Mouse (Mus musculus) olfactory bulb, adult 2 months (tissue): ENCODE results near the gene Rab8b. TPM values are rescaled to one million over a fixed set of nuclear protein-coding genes. Genes with fewer than 3 reads are reported as not detected.
"Not testable (repeated sequence)": the region's sequence is repeated elsewhere in the genome, so short reads cannot be mapped to it uniquely, and the experiment has no call there.

Experiments
- H3K27ac ChIP-seq: fragments of 200-500 bp; 2 replicates; pipeline ENCODE4 v1.5.1; 2012; ENCODE audit warnings: low read depth, low read length; ENCODE audit not compliant: insufficient read depth
- H3K4me1 ChIP-seq: fragments of 200-500 bp; 2 replicates; pipeline ENCODE4 v1.6.1; 2012; ENCODE audit warnings: low read length; ENCODE audit not compliant: control insufficient read depth, insufficient read depth
- H3K4me3 ChIP-seq: fragments of 200-500 bp; 2 replicates; pipeline ENCODE4 v1.5.1; 2012; ENCODE audit warnings: mild to moderate bottlenecking, low read depth, low read length, moderate library complexity; ENCODE audit not compliant: insufficient read depth
- CTCF ChIP-seq: fragments of 200-500 bp; IDR thresholded peaks from 2 replicates; pipeline ENCODE4 v1.5.1; 2012; ENCODE audit warnings: low read depth, mild to moderate bottlenecking, low read length, moderate library complexity; ENCODE audit not compliant: insufficient read depth
- POLR2A ChIP-seq: fragments of 200-500 bp; IDR thresholded peaks from 2 replicates; pipeline ENCODE4 v1.6.1; 2012; ENCODE audit warnings: mild to moderate bottlenecking, low read depth, low read length, moderate library complexity; ENCODE audit not compliant: insufficient read depth
- WGBS: fragments of 180-500 bp; shearing (Covaris S2); methylation state at CpG from one replicate; pipeline ENCODE4 v1.1.7; 2018; 5-methylcytosine and 5-hydroxymethylcytosine counted together
- polyA plus RNA-seq: library from polyadenylated mRNA; stranded (reverse); fragments of >200 nt; gene quantifications from 2 replicates; pipeline ENCODE4 v1.2.4, GENCODE M21; 2012; ENCODE audit warnings: low replicate concordance; ENCODE audit not compliant: missing spikeins, insufficient read depth, insufficient read length

Gene Rab8b
- polyA plus RNA-seq, 1 experiment = not detected

- 97% methylated on average over 5 of the region's 5 CpGs for WGBS
- Histone ChIP-seq H3K4me1 (no peaks in the 10 kb centered on the region), H3K4me3 (no peak overlapping the region), H3K27ac (no peak overlapping the region)
- TF ChIP-seq POLR2A (no peak), CTCF (no peak)
These were observed 72.7 kb downstream of the Rab8b start for GRCm38 (mm10) chr9:66846822-66847221.

- H3K27ac ChIP-seq = no peak overlapping the region
- TF ChIP-seq POLR2A = no peak; the same call in 1 of the 2 replicates
- TF ChIP-seq CTCF = no peak
- H3K4me3 ChIP-seq = peak overlapping the region; percentile 92
- peaks cover 11% of the 10 kb centered on the region for H3K4me1 ChIP-seq
- WGBS = under 1% methylated on average over 24 of the region's 24 CpGs
These were observed 84.4 kb downstream of the Rab8b start for GRCm38 (mm10) chr9:66835097-66835480.

GRCm38 (mm10) chr9:66834318-66835096 is 85.0 kb downstream of the Rab8b start, which contains the start of gene Aph1c:
Aph1c (minus strand) TSS chr9:66834726.
- WGBS = under 1% methylated on average over 58 of the region's 58 CpGs

GRCm38 (mm10) chr9:66833851-66834250 is 85.6 kb downstream of the Rab8b start:
- TF ChIP-seq POLR2A = no peak
- no peak for TF ChIP-seq CTCF
- Histone ChIP-seq H3K4me1 (peaks cover 11% of the 10 kb centered on the region), H3K27ac (no peak overlapping the region), H3K4me3 (peak overlapping the region; percentile 92)
- 19% methylated on average over 7 of the region's 7 CpGs for WGBS

More at GRCm38 (mm10) chr9:66834318-66835096, 85.0 kb downstream of the Rab8b start, which contains the start of gene Aph1c:
- H3K27ac ChIP-seq = peak within 1 kb of the TSS; percentile 52
- TF ChIP-seq POLR2A (peak; percentile 26; the same call in 1 of the 2 replicates), CTCF (no peak)
- H3K4me3 ChIP-seq = peak within 1 kb of the TSS; percentile 92
- peaks cover 11% of the 10 kb centered on the region for H3K4me1 ChIP-seq

GRCm38 (mm10) chr9:66832366-66832908 is 87.0 kb downstream of the Rab8b start:
- Histone ChIP-seq H3K4me1 (peaks cover 11% of the 10 kb centered on the region), H3K27ac (no peak overlapping the region), H3K4me3 (no peak overlapping the region)
- WGBS = 75% methylated on average over 4 of the region's 4 CpGs
- no peak for TF ChIP-seq CTCF
- no peak for TF ChIP-seq POLR2A

GRCm38 (mm10) chr9:66825990-66826389 is 93.5 kb downstream of the Rab8b start:
- WGBS = 24% methylated on average over 1 of the region's 1 CpGs
- TF ChIP-seq POLR2A = no peak
- no peak for TF ChIP-seq CTCF
- Histone ChIP-seq H3K4me1 (no peaks in the 10 kb centered on the region), H3K27ac (no peak overlapping the region), H3K4me3 (no peak overlapping the region)

GRCm38 (mm10) chr9:66822255-66822654 is 97.2 kb downstream of the Rab8b start:
- not testable (repeated sequence) for H3K4me1 ChIP-seq, H3K27ac ChIP-seq, H3K4me3 ChIP-seq
- WGBS = 85% methylated on average over 2 of the region's 5 CpGs

GRCm38 (mm10) chr9:66820996-66821395 is 98.5 kb downstream of the Rab8b start:
- Histone ChIP-seq H3K27ac (no peak overlapping the region), H3K4me1 (no peaks in the 10 kb centered on the region), H3K4me3 (no peak overlapping the region)
- no peak for TF ChIP-seq POLR2A
- no peak for TF ChIP-seq CTCF
- 62% methylated on average over 5 of the region's 5 CpGs for WGBS

GRCm38 (mm10) chr9:66813392-66813791 is 106.1 kb downstream of the Rab8b start:
- no peaks in the 10 kb centered on the region for H3K4me1 ChIP-seq
- 55% methylated on average over 2 of the region's 2 CpGs for WGBS
- H3K4me3 ChIP-seq = no peak overlapping the region
- H3K27ac ChIP-seq = no peak overlapping the region
- TF ChIP-seq CTCF (no peak), POLR2A (no peak)

- not testable (repeated sequence) for H3K4me1 ChIP-seq, H3K27ac ChIP-seq
- WGBS = 20% methylated on average over 31 of the region's 37 CpGs
- H3K4me3 ChIP-seq = 0 out of 2 replicates have a peak overlapping the region, but pooled peaks have one; percentile 10
These were observed 113.5 kb downstream of the Rab8b start for GRCm38 (mm10) chr9:66805951-66806350.
